In the genomic region with DNA sequence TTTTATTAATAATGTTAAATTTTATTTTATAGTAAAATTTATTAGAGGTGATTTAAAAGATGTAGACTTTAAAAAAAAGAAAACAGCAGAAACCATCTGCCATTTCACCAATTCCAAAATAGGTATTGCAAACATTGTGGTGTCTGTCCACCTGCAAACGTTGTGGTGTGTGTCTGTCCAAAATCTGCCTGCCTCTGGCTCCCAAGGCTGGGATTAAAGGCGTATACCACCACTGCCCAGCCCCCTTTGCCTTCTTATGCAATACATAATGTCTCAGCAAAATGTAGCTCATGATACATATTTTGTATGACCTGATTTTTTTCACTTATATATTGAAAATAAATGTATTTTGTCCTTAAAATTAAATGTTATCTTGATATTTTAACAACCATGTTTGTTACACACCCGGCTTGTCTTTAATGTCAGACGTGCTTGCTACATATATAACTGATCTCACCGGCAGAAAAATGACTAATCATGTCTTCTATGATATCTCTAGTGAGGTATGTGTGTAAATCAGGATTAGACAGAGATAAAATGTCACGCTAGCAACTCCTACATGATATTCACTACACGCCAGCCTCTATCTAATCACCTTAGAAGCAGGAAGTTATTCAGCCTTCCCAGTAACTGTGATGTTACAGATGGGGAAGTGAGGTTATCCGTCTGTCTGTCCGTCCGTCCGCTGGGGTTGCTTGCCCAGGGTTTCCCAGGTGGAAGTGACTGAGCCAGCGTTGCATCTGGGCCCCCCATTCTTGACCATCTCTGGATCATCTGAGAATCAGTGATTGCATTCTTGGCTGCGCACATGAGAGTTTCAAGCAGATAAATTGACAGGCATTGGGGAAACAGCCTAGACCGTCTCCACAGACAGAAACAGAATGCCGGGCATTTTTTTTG, we compare ENCODE assay signal across 20 mouse cellular contexts. TPM values are rescaled to one million over a fixed set of nuclear protein-coding genes. Genes with fewer than 3 reads are reported as not detected.
DNase-seq lines count a peak whose midpoint lies in the region; ATAC-seq and TF ChIP-seq lines count a peak whose summit lies in the region.
"Had no signal": no experiment of that assay in that cellular context is flagged by ENCODE, and none has a peak within 500 bp of the region (broad histone marks: within the 10 kb centered on the region; RNA-seq: fewer than 3 reads in every experiment).

No protein-coding gene starts in this region.

- DNase-seq in heart, postnatal 25 days (ENCODE audit: low spot score): no peak
- DNase-seq in layer of hippocampus, adult 18-20 months (ENCODE audit: low spot score in 2 of 2): peak; percentile 3 to 54
- no peak for DNase-seq in layer of hippocampus, adult 8-10 months (ENCODE audit: low spot score in 2 of 2)
- DNase-seq in stomach, postnatal 0 days (ENCODE audit: low spot score): no peak
- DNase-seq in spleen, adult 18-20 months: no peak
- DNase-seq: adrenal gland, adult 8-10 months; cerebellum, adult 9-11 months; forebrain, postnatal 0 days; gastrocnemius, postnatal 10 days; kidney, adult 18-20 months; lung, adult 2 months; right cerebral cortex, postnatal 25 days had no signal

- intact Hi-C loops in heart, postnatal 25 days (cut with DNase I): no loop called here

- TF ChIP-seq CTCF in stomach, postnatal 0 days (IDR thresholded peaks at IDR 0.05; ENCODE audit: low read depth): no peak

- H3K9me3 ChIP-seq in heart, embryonic 11.5 days (replicated peaks; ENCODE audit: control insufficient read depth, low read length): no peaks in the 10 kb centered on the region; the same call in 1 of the 2 replicates
- H3K9me3 ChIP-seq in stomach, postnatal 0 days (ENCODE audit: control insufficient read depth, low read length): no peaks in the 10 kb centered on the region
- H3K9me3 ChIP-seq: stomach, embryonic 15.5 days had no signal

- H3K36me3 ChIP-seq in heart, embryonic 11.5 days (ENCODE audit: control insufficient read depth, insufficient read depth, low read length): no peaks in the 10 kb centered on the region
- no peaks in the 10 kb centered on the region for H3K36me3 ChIP-seq in stomach, postnatal 0 days (ENCODE audit: control insufficient read depth, insufficient read depth, low read length)
- H3K36me3 ChIP-seq: limb, embryonic 12.5 days; liver, embryonic 12.5 days; midbrain, embryonic 10.5 days; stomach, embryonic 15.5 days had no signal

- H3K4me1 ChIP-seq in heart, embryonic 11.5 days (ENCODE audit: control insufficient read depth, insufficient read depth, low read length): peaks cover 19% of the 10 kb centered on the region
- H3K4me1 ChIP-seq in stomach, postnatal 0 days (replicated peaks; ENCODE audit: control insufficient read depth, insufficient read depth): no peaks in the 10 kb centered on the region
- H3K4me1 ChIP-seq: limb, embryonic 12.5 days; liver, embryonic 12.5 days; midbrain, embryonic 10.5 days; stomach, embryonic 15.5 days had no signal

- TF ChIP-seq EP300 in stomach, postnatal 0 days (optimal IDR thresholded peaks at IDR 0.05): no peak

- no peak overlapping the region for H3K4me3 ChIP-seq in heart, embryonic 11.5 days (ENCODE audit: low read depth, low read length)
- H3K4me3 ChIP-seq in stomach, postnatal 0 days (ENCODE audit: low read depth, low read length): no peak overlapping the region
- H3K4me3 ChIP-seq: limb, embryonic 12.5 days; liver, embryonic 12.5 days; midbrain, embryonic 10.5 days; stomach, embryonic 15.5 days had no signal

- H3K27ac ChIP-seq in heart, embryonic 11.5 days (ENCODE audit: low read depth, low read length): peak overlapping the region; percentile 73
- H3K27ac ChIP-seq in stomach, postnatal 0 days (replicated peaks): no peak overlapping the region
- H3K27ac ChIP-seq: hindbrain, postnatal 0 days; kidney, postnatal 0 days; limb, embryonic 12.5 days; liver, embryonic 12.5 days; midbrain, embryonic 10.5 days; stomach, embryonic 15.5 days had no signal

- WGBS in heart, embryonic 11.5 days (ENCODE audit: insufficient replicate concordance): 39% methylated on average over 15 of the region's 15 CpGs
- 70% methylated on average over 15 of the region's 15 CpGs for WGBS in stomach, postnatal 0 days

- H3K27me3 ChIP-seq in heart, embryonic 11.5 days (ENCODE audit: control insufficient read depth, insufficient read depth, low read length): no peaks in the 10 kb centered on the region
- no peaks in the 10 kb centered on the region for H3K27me3 ChIP-seq in stomach, postnatal 0 days (ENCODE audit: control insufficient read depth, insufficient read depth, low read length)
- H3K27me3 ChIP-seq: limb, embryonic 12.5 days; liver, embryonic 12.5 days; stomach, embryonic 15.5 days had no signal

- peak overlapping the region; percentile 39 for H3K4me2 ChIP-seq in heart, embryonic 11.5 days
- H3K4me2 ChIP-seq in stomach, postnatal 0 days (replicated peaks; ENCODE audit: low read depth): no peak overlapping the region
- H3K4me2 ChIP-seq: limb, embryonic 12.5 days; liver, embryonic 12.5 days; stomach, embryonic 15.5 days had no signal

- H3K9ac ChIP-seq in heart, embryonic 11.5 days (ENCODE audit: low read depth, low read length): peak overlapping the region; percentile 52
- no peak overlapping the region for H3K9ac ChIP-seq in stomach, postnatal 0 days (ENCODE audit: low read length)
- H3K9ac ChIP-seq: forebrain, postnatal 0 days; limb, embryonic 12.5 days; liver, embryonic 12.5 days; stomach, embryonic 15.5 days had no signal

- no peak for ATAC-seq in heart, embryonic 11.5 days (replicated peaks; ENCODE audit: insufficient number of reproducible peaks, low FRiP score, low TSS enrichment)
- peak; percentile 16; the same call in 1 of the 2 replicates for ATAC-seq in granulocyte monocyte progenitor cell, adult 5-6 weeks (replicated peaks; ENCODE audit: poor library complexity, severe bottlenecking)
- peak; percentile 32; the same call in 1 of the 2 replicates for ATAC-seq in stomach, postnatal 0 days (ENCODE audit: low FRiP score, low TSS enrichment)
- ATAC-seq: forebrain, postnatal 0 days; hindbrain, postnatal 0 days; liver, embryonic 12.5 days had no signal

RNA-seq across cellular contexts. Expression of gene Tm7sf3, which starts 28.6 kb away (rescaled TPM):
- 39.9 and 48.3 TPM in 2 replicates for polyA plus RNA-seq in heart, embryonic 11.5 days (2014; fragmentation: Nextera tagmentation; extraction: Ambion mirVana)
- total RNA-seq in heart, postnatal 25 days (2021): 10 to 100 TPM; 14.8 to 16.2 TPM
- total RNA-seq in layer of hippocampus, adult 18-20 months (2021): 10 to 100 TPM; 43.7 to 44.0 TPM
- 10 to 100 TPM; 37.8 to 44.7 (median 42.7) TPM for total RNA-seq in layer of hippocampus, adult 8-10 months (2022)
- 73.5 and 89.1 TPM in 2 replicates for total RNA-seq in granulocyte monocyte progenitor cell, adult 5-6 weeks (2014; fragmentation: Nextera tagmentation)
- total RNA-seq in granulocyte monocyte progenitor cell, adult 5-6 weeks (2017): 104 and 107 TPM in 2 replicates
- 21.9 and 24.5 TPM in 2 replicates for polyA plus RNA-seq in stomach, postnatal 0 days (2015; fragmentation: Nextera tagmentation; extraction: Ambion mirVana)

RNA-seq across cellular contexts. Expression of gene Med21, which starts 28.9 kb away (rescaled TPM):
- 129 and 133 TPM in 2 replicates for polyA plus RNA-seq in heart, embryonic 11.5 days (2014; fragmentation: Nextera tagmentation; extraction: Ambion mirVana)
- 10 to 100 TPM; 46.8 to 52.4 TPM for total RNA-seq in heart, postnatal 25 days (2021)
- 10 to 100 TPM; 44.5 to 48.1 TPM for total RNA-seq in layer of hippocampus, adult 18-20 months (2021)
- 10 to 100 TPM; 40.5 to 52.6 (median 45.3) TPM for total RNA-seq in layer of hippocampus, adult 8-10 months (2022)
- 214 and 275 TPM in 2 replicates for total RNA-seq in granulocyte monocyte progenitor cell, adult 5-6 weeks (2014; fragmentation: Nextera tagmentation)
- total RNA-seq in granulocyte monocyte progenitor cell, adult 5-6 weeks (2017): 240 and 246 TPM in 2 replicates
- polyA plus RNA-seq in stomach, postnatal 0 days (2015; fragmentation: Nextera tagmentation; extraction: Ambion mirVana): 106 and 107 TPM in 2 replicates

RNA-seq across cellular contexts. Expression of gene Stk38l, which starts 53.6 kb away (rescaled TPM):
- polyA plus RNA-seq in heart, embryonic 11.5 days (2014; fragmentation: Nextera tagmentation; extraction: Ambion mirVana): 42.4 and 46.7 TPM in 2 replicates
- total RNA-seq in heart, postnatal 25 days (2021): 10 to 100 TPM; 12.6 to 14.6 TPM
- 10 to 100 TPM; 22.4 to 24.5 TPM for total RNA-seq in layer of hippocampus, adult 18-20 months (2021)
- total RNA-seq in layer of hippocampus, adult 8-10 months (2022): 10 to 100 TPM; 23.6 to 29.2 (median 24.9) TPM
- 1.9 and 5.9 TPM in 2 replicates for total RNA-seq in granulocyte monocyte progenitor cell, adult 5-6 weeks (2014; fragmentation: Nextera tagmentation)
- 1.2 and 6.1 TPM in 2 replicates for total RNA-seq in granulocyte monocyte progenitor cell, adult 5-6 weeks (2017)
- polyA plus RNA-seq in stomach, postnatal 0 days (2015; fragmentation: Nextera tagmentation; extraction: Ambion mirVana): 16.9 and 17.3 TPM in 2 replicates

Comparison
In these comparisons a context has a peak if more than half of its experiments do, and no peak if none do; other contexts are left out.
1. DNase-seq: peak in layer of hippocampus, adult 18-20 months (2 of 2); none in heart, postnatal 25 days (single experiment), layer of hippocampus, adult 8-10 months (0 of 2), stomach, postnatal 0 days (single experiment) and spleen, adult 18-20 months (0 of 2).
2. RNA of gene Med21, which starts 28.9 kb away (total RNA-seq): 214 to 275 TPM in granulocyte monocyte progenitor cell, adult 5-6 weeks; 46.8 to 52.4 TPM in heart, postnatal 25 days, 44.5 to 48.1 TPM in layer of hippocampus, adult 18-20 months and 40.5 to 52.6 TPM in layer of hippocampus, adult 8-10 months; every median in the first group is over 4 times any median in the second.